Mouse (Mus musculus) liver, embryonic 13.5 days (tissue): Measurements from ENCODE around the gene B4gat1. TPM values are rescaled to one million over a fixed set of nuclear protein-coding genes. Genes with fewer than 3 reads are reported as not detected.

Source experiments
- ATAC-seq: fragments of 200-750 bp; cut with Nextera tagmentation; 2 replicates; pipeline ENCODE4 v1.8.0; 2017; ENCODE audit warnings: low read depth, mild to moderate bottlenecking, moderate number of reproducible peaks, moderate library complexity
- DNase-seq: peaks from one replicate; pipeline ENCODE4 v3.0.0; 2022
- H3K27ac ChIP-seq: fragments of 300-500 bp; sonication (generic); 2 replicates; pipeline ENCODE4 v1.5.1; 2015; ENCODE audit warnings: moderate library complexity, mild to moderate bottlenecking, inconsistent platforms
- H3K27me3 ChIP-seq: fragments of 300-500 bp; sonication (generic); 2 replicates; pipeline ENCODE4 v1.6.1; 2015; ENCODE audit warnings: mild to moderate bottlenecking, inconsistent platforms
- H3K36me3 ChIP-seq: fragments of 300-500 bp; sonication (generic); 2 replicates; pipeline ENCODE4 v1.6.1; 2015; ENCODE audit warnings: mild to moderate bottlenecking, inconsistent platforms
- H3K4me1 ChIP-seq: fragments of 300-500 bp; sonication (generic); replicated peaks from 2 replicates; pipeline ENCODE4 v1.6.1; 2015; ENCODE audit warnings: inconsistent platforms
- H3K4me2 ChIP-seq: fragments of 300-500 bp; sonication (generic); 2 replicates; pipeline ENCODE4 v1.6.1; 2015; ENCODE audit warnings: inconsistent platforms, mild to moderate bottlenecking, moderate library complexity
- H3K4me3 ChIP-seq: fragments of 300-500 bp; sonication (generic); replicated peaks from 2 replicates; pipeline ENCODE4 v1.5.1; 2015; ENCODE audit warnings: mild to moderate bottlenecking, inconsistent platforms
- H3K9ac ChIP-seq: fragments of 300-500 bp; sonication (generic); 2 replicates; pipeline ENCODE4 v1.6.1; 2015; ENCODE audit warnings: mild to moderate bottlenecking, inconsistent platforms
- H3K9me3 ChIP-seq: fragments of 300-500 bp; sonication (generic); replicated peaks from 2 replicates; pipeline ENCODE4 v1.6.1; 2016; ENCODE audit warnings: inconsistent platforms
- WGBS: fragments of 180-500 bp; shearing (Covaris S2); methylation state at CpG from one replicate; pipeline ENCODE4 v1.1.7; 2015; ENCODE audit not compliant: insufficient replicate concordance; 5-methylcytosine and 5-hydroxymethylcytosine counted together
- polyA plus RNA-seq: library from polyadenylated mRNA; unstranded; fragments of >200 nt; fragmentation: Nextera tagmentation; extraction: Ambion mirVana; gene quantifications from 2 replicates; pipeline ENCODE4 v1.2.1, GENCODE M21; 2015

The B4gat1 gene
- polyA plus RNA-seq, 1 experiment from 2014 or later = 9.3 TPM

DNA sequence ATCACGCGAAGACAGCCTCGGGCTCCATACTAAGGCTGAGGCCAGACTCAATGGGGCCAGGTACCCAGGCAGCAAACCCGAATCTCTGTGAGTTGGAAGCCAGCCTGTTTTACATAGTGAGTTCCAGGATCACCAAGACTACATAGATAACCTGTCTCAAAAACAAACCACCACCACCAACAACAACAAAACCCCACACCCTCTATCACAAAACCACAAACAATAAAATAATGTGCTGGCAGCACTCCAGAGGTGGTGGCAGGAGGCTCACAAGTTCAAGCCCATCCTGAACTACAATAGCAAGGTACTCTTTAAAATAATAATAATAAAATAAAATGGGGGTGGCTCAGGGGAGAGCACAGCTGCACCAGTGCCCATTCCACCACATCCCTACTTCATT, 2.0 kb upstream of the B4gat1 start:
- peaks cover 1% of the 10 kb centered on the region; the same call in 1 of the 2 replicates for H3K36me3 ChIP-seq
- no peaks in the 10 kb centered on the region for H3K27me3 ChIP-seq
- DNase-seq (no peak), ATAC-seq (no peak)
- no peak overlapping the region for H3K9ac ChIP-seq
- WGBS = 67% methylated on average over 4 of the region's 4 CpGs
- H3K4me3 ChIP-seq = no peak overlapping the region
- no peak overlapping the region for H3K27ac ChIP-seq
- no peak overlapping the region for H3K4me2 ChIP-seq
- H3K9me3 ChIP-seq = no peaks in the 10 kb centered on the region
- H3K4me1 ChIP-seq = peaks cover 32% of the 10 kb centered on the region

DNA sequence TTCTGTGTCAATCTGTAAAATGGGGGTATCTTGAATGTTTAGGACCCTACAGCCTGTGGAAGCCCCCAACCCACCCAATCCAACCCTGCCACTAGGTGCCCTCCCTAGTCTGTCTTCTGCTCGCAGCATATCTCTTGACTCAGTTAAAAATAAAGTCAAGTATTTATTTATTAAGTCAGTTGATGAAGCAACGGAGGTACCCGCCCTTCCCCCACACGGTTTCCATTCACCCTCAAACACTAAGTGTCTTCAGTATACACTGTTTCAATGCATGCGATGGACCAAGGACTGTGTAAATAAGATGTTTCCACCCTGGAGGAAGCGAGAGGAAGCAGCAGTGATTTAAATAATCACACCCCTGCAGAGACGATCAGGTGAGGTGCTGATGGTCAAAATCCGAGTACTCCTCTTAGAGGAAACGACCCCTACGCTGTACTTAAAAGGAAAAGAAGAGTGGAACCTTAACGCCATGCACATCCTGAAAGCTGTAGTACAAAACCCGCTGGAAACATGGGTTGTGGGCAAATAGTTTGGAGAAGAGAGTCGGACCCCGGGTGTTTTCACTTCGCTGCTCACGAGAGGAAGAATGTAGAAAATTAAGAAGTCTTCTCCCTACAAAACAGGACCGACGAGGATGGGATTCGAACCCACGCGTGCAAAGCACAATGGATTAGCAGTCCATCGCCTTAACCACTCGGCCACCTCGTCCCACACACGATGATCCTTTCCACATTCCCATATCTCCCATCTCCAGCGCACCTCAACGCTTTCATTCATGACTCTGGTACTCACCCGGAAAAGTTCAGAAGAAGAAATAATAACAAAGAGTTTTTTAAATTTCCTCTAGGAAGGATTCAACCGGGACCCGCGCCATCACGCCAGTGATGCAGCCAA, 701 bp upstream of the B4gat1 start:
- Histone ChIP-seq H3K36me3 (0 out of 2 replicates have a peak, but pooled peaks cover 4% of the 10 kb centered on the region), H3K4me2 (peak overlapping the region; percentile 95), H3K9ac (peak overlapping the region; percentile 80), H3K9me3 (no peaks in the 10 kb centered on the region), H3K27ac (peak overlapping the region; percentile 62; the same call in 1 of the 2 replicates), H3K4me1 (peaks cover 45% of the 10 kb centered on the region), H3K4me3 (peak overlapping the region; percentile 75), H3K27me3 (no peaks in the 10 kb centered on the region)
- peak; percentile 70 for DNase-seq
- peak; percentile 32; the same call in 1 of the 2 replicates for ATAC-seq
- 5% methylated on average over 32 of the region's 32 CpGs for WGBS

DNA sequence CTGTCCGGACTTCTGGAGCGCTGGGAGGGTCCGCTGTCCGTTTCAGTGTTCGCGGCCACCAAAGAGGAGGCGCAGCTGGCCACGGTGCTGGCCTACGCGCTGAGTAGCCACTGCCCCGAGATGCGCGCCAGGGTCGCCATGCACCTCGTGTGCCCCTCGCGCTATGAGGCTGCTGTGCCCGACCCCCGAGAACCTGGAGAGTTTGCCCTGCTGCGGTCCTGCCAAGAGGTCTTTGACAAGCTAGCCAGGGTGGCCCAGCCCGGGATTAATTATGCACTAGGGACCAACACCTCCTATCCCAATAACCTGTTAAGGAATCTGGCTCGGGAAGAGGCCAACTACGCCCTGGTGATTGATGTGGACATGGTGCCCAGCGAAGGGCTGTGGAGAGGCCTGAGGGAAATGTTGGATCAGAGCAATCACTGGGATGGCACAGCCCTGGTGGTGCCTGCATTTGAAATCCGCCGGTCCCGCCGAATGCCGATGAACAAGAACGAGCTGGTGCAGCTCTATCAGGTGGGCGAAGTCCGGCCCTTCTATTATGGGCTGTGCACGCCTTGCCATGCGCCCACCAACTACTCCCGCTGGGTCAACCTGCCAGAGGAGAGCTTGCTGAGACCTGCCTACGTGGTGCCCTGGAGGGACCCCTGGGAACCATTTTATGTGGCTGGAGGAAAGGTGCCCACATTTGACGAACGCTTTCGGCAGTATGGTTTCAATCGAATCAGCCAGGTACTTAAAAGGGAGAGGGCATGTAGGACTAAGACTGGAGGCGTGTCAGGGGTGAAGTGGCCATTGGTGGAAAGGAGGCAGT, 882 bp downstream of the B4gat1 start:
- H3K4me3 ChIP-seq = peak overlapping the region; percentile 75
- H3K4me1 ChIP-seq = peaks cover 45% of the 10 kb centered on the region
- DNase-seq (no peak), ATAC-seq (no peak)
- peaks cover 9% of the 10 kb centered on the region; the same call in 1 of the 2 replicates for H3K36me3 ChIP-seq
- peak overlapping the region; percentile 95 for H3K4me2 ChIP-seq
- H3K27ac ChIP-seq = no peak overlapping the region; the same call in 1 of the 2 replicates
- H3K9me3 ChIP-seq = no peaks in the 10 kb centered on the region
- H3K27me3 ChIP-seq = no peaks in the 10 kb centered on the region
- WGBS = 25% methylated on average over 41 of the region's 41 CpGs
- H3K9ac ChIP-seq = peak overlapping the region; percentile 80

DNA sequence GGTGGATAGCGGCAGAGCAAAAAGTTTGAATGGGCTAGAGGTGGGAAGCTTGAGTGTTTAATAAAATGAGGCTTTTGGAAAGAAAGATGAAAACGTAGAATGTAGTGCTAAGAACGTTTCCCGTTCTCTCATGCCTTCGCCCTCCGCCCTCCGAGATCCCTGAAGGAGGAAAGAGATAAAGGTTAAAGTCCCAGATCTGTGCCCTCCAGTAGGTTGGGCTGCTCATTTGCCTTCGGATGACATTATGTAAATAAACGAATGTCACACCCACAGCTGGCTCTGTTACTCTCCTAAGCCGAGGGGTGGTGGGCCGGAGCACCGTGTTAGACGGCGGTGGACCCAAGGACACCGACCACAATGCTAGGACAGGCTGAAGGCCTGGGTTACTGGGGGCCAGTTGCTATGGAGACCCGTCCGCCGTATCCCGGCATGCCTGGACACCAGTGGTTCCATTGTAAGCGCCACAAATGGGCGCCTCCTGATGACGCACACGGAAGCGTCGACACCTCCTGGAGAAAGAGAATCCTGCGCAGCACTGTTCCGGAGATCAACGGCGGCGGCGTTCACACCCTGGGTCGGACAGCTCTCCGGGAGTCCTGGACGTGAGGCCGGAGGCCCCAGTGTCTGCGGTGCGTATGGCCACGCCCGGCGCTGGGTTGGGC, 2.4 kb downstream of the B4gat1 start, which contains the start of gene Brms1:
Gene Brms1 (plus strand): TSS at position 493 of the 662 bp plus-strand sequence.
- Histone ChIP-seq H3K27me3 (no peaks in the 10 kb centered on the region), H3K4me3 (peak within 1 kb of the TSS; percentile 75), H3K36me3 (peaks cover 18% of the 10 kb centered on the region; the same call in 1 of the 2 replicates), H3K4me2 (peak within 1 kb of the TSS; percentile 95), H3K27ac (peak within 1 kb of the TSS; percentile 82), H3K9ac (peak within 1 kb of the TSS; percentile 75), H3K9me3 (no peaks in the 10 kb centered on the region), H3K4me1 (peaks cover 45% of the 10 kb centered on the region)
- peak; percentile 74 for ATAC-seq
- WGBS = 3% methylated on average over 40 of the region's 40 CpGs
- DNase-seq = peak; percentile 82

DNA sequence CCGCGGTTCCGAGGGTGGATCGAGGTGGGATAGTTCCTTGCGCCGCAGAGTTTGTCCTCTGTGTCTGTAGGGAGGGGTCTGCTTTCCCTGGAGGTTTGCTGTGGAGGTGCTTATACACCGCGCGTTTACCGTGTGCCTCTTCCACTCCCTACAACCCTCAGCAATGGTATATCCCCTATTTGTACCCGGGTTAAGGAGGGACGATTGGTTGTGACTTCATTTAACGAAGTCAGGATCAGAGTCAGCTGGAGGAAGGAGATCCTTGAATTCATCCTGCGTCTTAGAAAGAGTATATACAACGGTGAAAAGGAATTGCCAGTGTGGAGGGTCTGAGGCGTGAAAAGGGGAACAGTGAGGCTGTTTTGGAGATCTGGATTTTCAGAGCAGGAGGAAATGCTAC, 3.0 kb downstream of the B4gat1 start:
- Histone ChIP-seq H3K9ac (peak overlapping the region; percentile 75), H3K4me1 (peaks cover 45% of the 10 kb centered on the region), H3K4me3 (peak overlapping the region; percentile 75), H3K4me2 (peak overlapping the region; percentile 95), H3K27me3 (no peaks in the 10 kb centered on the region), H3K9me3 (no peaks in the 10 kb centered on the region), H3K27ac (peak overlapping the region; percentile 82), H3K36me3 (peaks cover 24% of the 10 kb centered on the region)
- no peak for DNase-seq
- ATAC-seq = no peak; the same call in 1 of the 2 replicates
- WGBS = under 1% methylated on average over 16 of the region's 16 CpGs

DNA sequence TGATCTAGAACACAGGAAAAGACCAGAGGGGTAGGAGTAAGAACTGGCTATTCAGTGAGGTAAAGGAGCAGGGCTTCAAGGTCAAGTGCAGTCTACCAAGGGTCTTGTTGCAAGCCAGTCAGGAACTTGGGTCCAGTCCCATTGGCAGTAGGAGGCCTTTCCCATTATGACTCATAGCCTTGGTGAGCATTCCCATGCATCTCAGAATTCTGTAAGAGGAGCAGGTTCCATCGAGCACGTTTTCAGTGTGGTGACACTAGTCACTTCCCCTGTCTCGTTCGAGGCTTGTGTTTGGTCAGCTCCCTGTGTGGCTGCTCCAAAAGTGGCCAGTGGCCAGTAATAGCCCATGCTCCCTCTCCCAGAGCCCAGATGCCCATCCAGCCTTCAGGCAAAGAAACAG, 6.9 kb downstream of the B4gat1 start:
- Histone ChIP-seq H3K4me2 (no peak overlapping the region), H3K4me1 (peaks cover 22% of the 10 kb centered on the region), H3K9me3 (no peaks in the 10 kb centered on the region), H3K4me3 (no peak overlapping the region), H3K27ac (no peak overlapping the region), H3K36me3 (peaks cover 54% of the 10 kb centered on the region), H3K27me3 (peaks cover 3% of the 10 kb centered on the region; the same call in 1 of the 2 replicates), H3K9ac (no peak overlapping the region)
- ATAC-seq (no peak), DNase-seq (no peak)
- WGBS = 68% methylated on average over 4 of the region's 4 CpGs

DNA sequence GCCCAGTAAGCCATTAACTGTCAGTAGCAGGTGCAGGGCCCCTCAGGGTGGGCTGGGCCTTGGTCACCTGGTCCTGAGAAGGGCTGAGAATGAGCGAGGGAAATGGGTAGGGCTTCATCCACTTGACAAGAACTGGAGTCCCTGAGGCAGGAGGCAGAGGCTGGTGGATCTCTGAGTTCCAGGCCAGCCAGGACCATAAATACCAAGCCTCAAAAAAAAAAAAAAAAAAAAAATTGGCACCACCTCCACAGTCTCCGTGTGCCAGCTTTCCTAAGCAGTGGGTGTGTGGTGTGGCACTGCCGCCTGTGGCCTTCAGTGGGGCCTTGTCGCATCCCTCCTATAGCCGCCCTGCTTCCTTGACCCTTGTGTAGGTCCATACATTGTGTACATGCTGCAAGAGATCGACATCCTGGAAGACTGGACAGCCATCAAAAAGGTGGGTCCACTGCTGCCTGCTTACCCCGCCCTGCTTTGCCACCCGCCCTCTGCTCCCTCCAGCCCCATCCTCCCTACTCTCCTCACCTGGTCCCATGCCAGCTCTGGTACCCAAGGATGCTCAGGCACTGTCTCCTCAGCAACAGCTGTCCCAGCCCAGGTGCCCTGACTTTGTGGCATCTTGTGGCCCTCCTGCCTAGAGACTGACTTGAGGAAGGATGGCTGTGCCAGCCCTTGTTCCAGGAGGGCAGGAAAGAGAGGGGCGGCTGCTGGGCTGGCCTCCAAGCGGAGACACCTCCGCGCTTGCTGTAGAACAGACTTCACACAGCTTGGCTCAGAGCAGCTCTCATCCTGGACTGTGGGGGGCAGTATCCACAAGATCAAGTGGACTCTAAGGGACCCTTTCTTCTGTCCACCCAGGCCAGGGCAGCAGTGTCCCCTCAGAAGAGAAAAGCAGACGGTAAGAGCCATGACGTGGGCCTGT, 9.8 kb downstream of the B4gat1 start:
- Histone ChIP-seq H3K9ac (no peak overlapping the region), H3K27me3 (peaks cover 31% of the 10 kb centered on the region), H3K27ac (no peak overlapping the region), H3K4me1 (peaks cover 9% of the 10 kb centered on the region), H3K9me3 (no peaks in the 10 kb centered on the region), H3K36me3 (peaks cover 50% of the 10 kb centered on the region), H3K4me2 (no peak overlapping the region), H3K4me3 (no peak overlapping the region)
- no peak for DNase-seq
- no peak for ATAC-seq
- 77% methylated on average over 14 of the region's 14 CpGs for WGBS

DNA sequence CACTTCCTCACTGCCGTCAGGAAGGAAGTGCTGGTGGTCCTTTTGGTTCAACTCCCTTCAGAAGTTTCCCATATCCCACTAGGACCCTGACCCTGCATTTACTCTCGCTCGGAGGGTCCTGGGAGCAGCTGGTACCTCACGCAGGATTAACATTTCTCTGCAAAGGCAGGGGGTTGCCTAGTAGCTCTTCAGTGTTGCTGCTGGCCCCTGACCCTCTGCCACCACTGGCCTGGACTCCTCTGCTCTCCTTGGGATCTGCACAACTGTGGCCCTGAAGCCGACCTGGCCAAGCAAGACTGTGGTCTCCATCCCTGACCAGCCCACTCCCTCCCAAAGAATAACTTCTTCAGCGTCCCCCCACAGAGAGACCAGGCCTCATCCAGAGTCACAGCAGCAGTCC, 10.7 kb downstream of the B4gat1 start:
- no peak overlapping the region for H3K4me3 ChIP-seq
- H3K4me1 ChIP-seq = peaks cover 9% of the 10 kb centered on the region
- ATAC-seq (no peak), DNase-seq (no peak)
- H3K4me2 ChIP-seq = no peak overlapping the region
- no peak overlapping the region for H3K9ac ChIP-seq
- H3K36me3 ChIP-seq = peaks cover 45% of the 10 kb centered on the region
- 69% methylated on average over 6 of the region's 6 CpGs for WGBS
- H3K27me3 ChIP-seq = peaks cover 41% of the 10 kb centered on the region
- no peaks in the 10 kb centered on the region for H3K9me3 ChIP-seq
- H3K27ac ChIP-seq = no peak overlapping the region

DNA sequence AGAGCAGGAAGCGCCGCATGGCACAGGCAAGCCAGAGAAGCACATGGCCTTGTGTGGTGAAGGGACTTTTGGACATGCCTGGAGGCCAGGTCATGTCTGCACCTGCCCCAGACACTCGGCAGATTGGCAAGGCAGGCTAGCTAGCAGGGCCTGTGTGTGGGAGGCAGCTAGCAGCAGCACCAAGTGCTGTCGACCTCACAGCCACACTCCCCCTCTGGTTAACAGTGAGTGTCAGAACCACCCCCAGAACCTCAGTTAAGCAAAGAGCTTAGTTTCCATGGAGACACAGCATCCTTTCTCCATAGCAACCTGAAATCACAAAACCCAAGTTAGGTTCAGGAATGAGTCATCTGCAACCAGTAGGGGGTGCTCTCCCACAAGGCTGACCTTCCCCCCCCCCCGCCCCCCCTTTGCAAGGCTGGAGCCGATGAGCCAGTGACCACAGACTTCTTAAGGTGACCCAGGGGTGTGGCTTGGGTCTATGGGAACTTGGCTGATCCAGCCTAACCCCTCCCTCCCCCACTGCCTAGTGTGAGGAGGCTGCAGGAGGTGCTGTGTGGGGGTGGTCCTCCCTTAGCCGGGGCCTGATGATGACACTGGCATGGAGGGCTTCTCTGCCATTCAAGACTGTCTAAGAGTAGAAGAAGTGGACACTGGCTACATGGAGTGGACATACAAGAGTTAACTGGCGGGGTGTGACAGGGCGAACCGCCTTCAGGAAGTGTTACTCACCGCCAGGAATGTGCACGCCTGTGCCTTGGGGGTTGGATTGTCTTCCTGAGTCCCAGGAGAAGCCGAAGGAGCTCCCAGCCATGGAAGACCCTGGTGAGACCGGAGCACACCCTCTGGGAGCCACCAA, 11.7 kb downstream of the B4gat1 start, which contains the start of gene Rin1:
Gene Rin1 (plus strand): TSS at position 435 of the 859 bp plus-strand sequence.
- DNase-seq (no peak), ATAC-seq (peak; percentile 25; the same call in 1 of the 2 replicates)
- no peak within 1 kb of the TSS for H3K27ac ChIP-seq
- H3K9ac ChIP-seq = no peak within 1 kb of the TSS
- peaks cover 49% of the 10 kb centered on the region for H3K27me3 ChIP-seq
- peaks cover 41% of the 10 kb centered on the region for H3K36me3 ChIP-seq
- H3K4me2 ChIP-seq = peak within 1 kb of the TSS; percentile 27; the same call in 1 of the 2 replicates
- 23% methylated on average over 14 of the region's 14 CpGs for WGBS
- peak within 1 kb of the TSS; percentile 20 for H3K4me3 ChIP-seq
- no peaks in the 10 kb centered on the region for H3K9me3 ChIP-seq
- peaks cover 9% of the 10 kb centered on the region for H3K4me1 ChIP-seq
